Mouse (Mus musculus) lung, embryonic 14.5 days (tissue): ENCODE results near the gene Gm44965. TPM values are rescaled to one million over a fixed set of nuclear protein-coding genes. Genes with fewer than 3 reads are reported as not detected.
"Not testable (repeated sequence)": the region's sequence is repeated elsewhere in the genome, so short reads cannot be mapped to it uniquely, and the experiment has no call there.

Source experiments
- ATAC-seq: fragments of 200-750 bp; cut with Nextera tagmentation; 2 replicates; pipeline ENCODE4 v1.8.0; 2017; ENCODE audit warnings: mild to moderate bottlenecking, moderate TSS enrichment, moderate library complexity; ENCODE audit not compliant: insufficient read depth
- DNase-seq: peaks from one replicate; pipeline ENCODE4 v3.0.0-alpha.2; 2015
- H3K27ac ChIP-seq: fragments of 300-500 bp; sonication (generic); 2 replicates; pipeline ENCODE4 v1.5.1; 2014; ENCODE audit warnings: low read depth, mild to moderate bottlenecking, moderate library complexity
- H3K27me3 ChIP-seq: fragments of 300-500 bp; sonication (generic); 2 replicates; pipeline ENCODE4 v1.6.1; 2014; ENCODE audit warnings: low read length, control low read depth; ENCODE audit not compliant: insufficient read depth
- H3K36me3 ChIP-seq: fragments of 300-500 bp; sonication (generic); 2 replicates; pipeline ENCODE4 v1.6.1; 2014; ENCODE audit warnings: control low read depth; ENCODE audit not compliant: insufficient read depth
- H3K4me1 ChIP-seq: fragments of 300-500 bp; sonication (generic); 2 replicates; pipeline ENCODE4 v1.6.1; 2014; ENCODE audit warnings: antibody characterized with exemption, control low read depth; ENCODE audit not compliant: insufficient read depth
- H3K4me2 ChIP-seq: fragments of 300-500 bp; sonication (generic); 2 replicates; pipeline ENCODE4 v1.6.1; 2014; ENCODE audit warnings: mild to moderate bottlenecking
- H3K4me3 ChIP-seq: fragments of 300-500 bp; sonication (generic); 2 replicates; pipeline ENCODE4 v1.5.1; 2014; ENCODE audit warnings: low read depth, low read length
- H3K9ac ChIP-seq: fragments of 300-500 bp; sonication (generic); 2 replicates; pipeline ENCODE4 v1.6.1; 2014
- H3K9me3 ChIP-seq: fragments of 300-500 bp; sonication (generic); 2 replicates; pipeline ENCODE4 v1.6.1; 2016; ENCODE audit warnings: low read depth, low read length, control low read depth
- CTCF ChIP-seq: IDR thresholded peaks from 2 replicates; pipeline ENCODE4 v1.5.1; 2016; ENCODE audit warnings: antibody characterized with exemption, low read depth
- WGBS: fragments of 180-500 bp; shearing (Covaris S2); extraction: QIAGEN DNeasy Blood & Tissue Kit; methylation state at CpG from one replicate; pipeline ENCODE4 v1.1.7; 2014; 5-methylcytosine and 5-hydroxymethylcytosine counted together
- polyA plus RNA-seq: library from polyadenylated mRNA; unstranded; fragments of >200 nt; fragmentation: Nextera tagmentation; extraction: Ambion mirVana; gene quantifications from 2 replicates; pipeline ENCODE4 v1.2.1, GENCODE M21; 2014

Gm44965 gene
- polyA plus RNA-seq, 1 experiment from 2014 or later = not detected

- no peak overlapping the region for H3K27ac ChIP-seq
- no peak for TF ChIP-seq CTCF
- 52% methylated on average over 7 of the region's 7 CpGs for WGBS
- no peak overlapping the region for H3K4me3 ChIP-seq
- H3K36me3 ChIP-seq = peaks cover under 1% of the 10 kb centered on the region; the same call in 1 of the 2 replicates
- no peaks in the 10 kb centered on the region for H3K4me1 ChIP-seq
- H3K27me3 ChIP-seq = no peaks in the 10 kb centered on the region
- ATAC-seq (no peak), DNase-seq (no peak)
- no peak overlapping the region for H3K9ac ChIP-seq
- no peaks in the 10 kb centered on the region for H3K9me3 ChIP-seq
- H3K4me2 ChIP-seq = no peak overlapping the region
Measured at GRCm38 (mm10) chr6:48609512-48609911, 15.8 kb downstream of the Gm44965 start.

DNA sequence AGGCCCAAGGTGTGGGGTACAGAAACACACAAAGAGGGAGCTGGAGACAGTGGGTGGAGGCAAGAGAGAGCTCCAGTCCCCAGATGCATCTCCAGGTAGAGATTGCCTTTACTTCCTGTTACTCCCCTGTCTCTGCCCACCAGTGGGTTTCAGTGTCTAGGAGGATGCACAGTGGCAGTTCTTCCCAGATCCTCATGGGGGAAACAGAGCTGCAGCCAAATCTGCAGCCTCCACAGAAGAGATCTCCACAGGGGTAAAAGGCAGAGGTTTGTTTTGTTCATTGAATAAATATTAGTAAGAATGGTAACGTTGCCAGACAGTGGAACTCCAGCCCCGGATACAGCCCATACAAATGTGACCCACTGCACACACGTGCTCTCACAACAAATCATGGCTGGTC, 16.9 kb downstream of the Gm44965 start:
- Histone ChIP-seq H3K36me3 (peaks cover 3% of the 10 kb centered on the region; the same call in 1 of the 2 replicates), H3K4me1 (no peaks in the 10 kb centered on the region), H3K9me3 (no peaks in the 10 kb centered on the region), H3K27ac (no peak overlapping the region), H3K9ac (no peak overlapping the region), H3K4me3 (no peak overlapping the region), H3K4me2 (no peak overlapping the region), H3K27me3 (no peaks in the 10 kb centered on the region)
- no peak for TF ChIP-seq CTCF
- DNase-seq (peak; percentile 7), ATAC-seq (no peak)
- 39% methylated on average over 3 of the region's 3 CpGs for WGBS

GRCm38 (mm10) chr6:48613464-48613863, 19.7 kb downstream of the Gm44965 start:
- Histone ChIP-seq H3K27me3 (no peaks in the 10 kb centered on the region), H3K27ac (no peak overlapping the region), H3K4me1 (no peaks in the 10 kb centered on the region), H3K36me3 (peaks cover 10% of the 10 kb centered on the region; the same call in 1 of the 2 replicates), H3K4me2 (no peak overlapping the region), H3K4me3 (no peak overlapping the region), H3K9ac (no peak overlapping the region), H3K9me3 (no peaks in the 10 kb centered on the region)
- DNase-seq (no peak), ATAC-seq (no peak)
- TF ChIP-seq CTCF = no peak
- 90% methylated on average over 4 of the region's 4 CpGs for WGBS

DNA sequence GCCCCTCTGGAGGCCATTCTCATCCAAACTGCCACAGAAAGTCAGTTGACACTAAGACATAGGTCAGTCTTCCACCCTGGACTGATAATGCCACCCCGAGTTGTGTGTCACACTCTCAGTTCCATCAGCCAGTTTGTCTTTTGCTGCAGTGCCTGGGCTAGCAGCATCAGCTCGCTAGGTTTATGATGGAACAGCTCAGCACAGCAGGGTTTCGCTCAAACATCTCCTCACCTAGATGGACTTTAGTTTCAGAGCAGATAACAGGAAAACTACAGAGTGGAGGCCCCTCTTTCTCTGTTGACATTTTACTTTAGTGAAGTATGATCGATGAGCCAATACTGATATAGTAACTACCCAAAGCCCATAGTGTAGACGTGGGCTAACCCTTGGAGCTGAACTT, 21.0 kb downstream of the Gm44965 start:
- Histone ChIP-seq H3K36me3 (peaks cover 17% of the 10 kb centered on the region), H3K4me2 (no peak overlapping the region), H3K4me1 (no peaks in the 10 kb centered on the region), H3K27ac (no peak overlapping the region), H3K9me3 (no peaks in the 10 kb centered on the region), H3K9ac (no peak overlapping the region), H3K4me3 (no peak overlapping the region), H3K27me3 (no peaks in the 10 kb centered on the region)
- TF ChIP-seq CTCF = no peak
- ATAC-seq (no peak), DNase-seq (no peak)
- 86% methylated on average over 5 of the region's 5 CpGs for WGBS

GRCm38 (mm10) chr6:48620031-48620430, 26.3 kb downstream of the Gm44965 start:
- H3K9ac ChIP-seq = no peak overlapping the region
- TF ChIP-seq CTCF = no peak
- H3K4me1 ChIP-seq = no peaks in the 10 kb centered on the region
- WGBS = 92% methylated on average over 30 of the region's 30 CpGs
- no peaks in the 10 kb centered on the region for H3K27me3 ChIP-seq
- H3K27ac ChIP-seq = no peak overlapping the region
- peaks cover 30% of the 10 kb centered on the region for H3K36me3 ChIP-seq
- H3K9me3 ChIP-seq = no peaks in the 10 kb centered on the region
- no peak overlapping the region for H3K4me3 ChIP-seq
- no peak for DNase-seq
- no peak overlapping the region for H3K4me2 ChIP-seq
- no peak for ATAC-seq

GRCm38 (mm10) chr6:48622186-48622843, 28.6 kb downstream of the Gm44965 start:
- H3K9ac ChIP-seq, DNase-seq, H3K4me1 ChIP-seq, H3K4me2 ChIP-seq, ATAC-seq, H3K4me3 ChIP-seq, H3K9me3 ChIP-seq, H3K27ac ChIP-seq: not testable (repeated sequence)
- WGBS = 81% methylated on average over 8 of the region's 8 CpGs
- H3K36me3 ChIP-seq = peaks cover 30% of the 10 kb centered on the region
- peaks cover 12% of the 10 kb centered on the region for H3K27me3 ChIP-seq

GRCm38 (mm10) chr6:48623460-48623859, 29.7 kb downstream of the Gm44965 start:
- no peaks in the 10 kb centered on the region for H3K9me3 ChIP-seq
- H3K4me2 ChIP-seq = no peak overlapping the region
- no peak overlapping the region for H3K4me3 ChIP-seq
- no peaks in the 10 kb centered on the region for H3K4me1 ChIP-seq
- DNase-seq (no peak), ATAC-seq (no peak)
- H3K36me3 ChIP-seq = peaks cover 22% of the 10 kb centered on the region
- no peak overlapping the region for H3K27ac ChIP-seq
- no peak overlapping the region for H3K9ac ChIP-seq
- TF ChIP-seq CTCF = no peak
- WGBS = 26% methylated on average over 1 of the region's 1 CpGs
- H3K27me3 ChIP-seq = peaks cover 24% of the 10 kb centered on the region
